Mouse (Mus musculus): ENCODE results near the gene Notch2.

Gene Notch2

DNA sequence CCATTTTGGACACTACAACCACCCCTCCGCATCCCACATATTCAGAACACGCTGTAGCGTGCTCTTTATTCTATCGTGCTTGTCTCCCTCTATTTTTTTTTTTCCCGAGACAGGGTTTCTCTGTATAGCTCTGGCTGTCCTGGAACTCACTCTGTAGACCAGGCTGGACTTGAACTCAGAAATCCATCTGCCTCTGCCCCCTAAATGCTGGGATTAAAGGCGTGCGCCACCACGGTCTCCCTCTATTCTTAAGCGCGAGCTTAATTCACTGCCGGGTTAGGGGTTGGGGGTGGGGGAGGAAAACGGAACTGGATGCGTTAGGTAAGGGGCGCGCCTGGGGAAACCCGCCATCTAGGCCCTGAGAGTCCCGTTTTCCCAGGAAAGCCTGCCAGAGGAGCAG is 147.0 kb downstream of the Notch2 start, which contains the start of gene Adam30:
TSS of gene Adam30 (plus strand) at position 301 of the 400 bp plus-strand sequence.
- DNase-seq: no peak

- no peak for DNase-seq
Measured at GRCm38 (mm10) chr3:98178340-98178739, 165.0 kb downstream of the Notch2 start.

DNA sequence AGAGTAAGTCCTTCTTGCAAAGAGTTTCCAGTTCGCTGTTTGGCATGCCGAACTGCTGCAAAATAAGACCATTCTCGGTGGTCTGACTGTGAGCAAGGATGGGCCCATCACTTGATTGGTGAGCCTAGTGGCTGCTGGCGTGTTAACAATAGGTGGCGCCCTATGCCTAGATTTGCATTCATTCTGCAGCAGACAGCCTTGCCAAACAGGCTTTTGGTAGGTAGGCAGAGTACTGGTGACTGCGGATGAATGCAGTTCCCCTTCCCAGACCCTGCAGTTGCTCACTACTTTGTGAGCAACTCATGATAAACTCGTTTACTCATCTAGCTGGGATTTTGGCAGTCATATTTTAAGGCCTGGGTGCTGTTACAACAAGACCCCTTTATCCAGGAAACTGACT is 167.5 kb downstream of the Notch2 start:
- DNase-seq: no peak

DNA sequence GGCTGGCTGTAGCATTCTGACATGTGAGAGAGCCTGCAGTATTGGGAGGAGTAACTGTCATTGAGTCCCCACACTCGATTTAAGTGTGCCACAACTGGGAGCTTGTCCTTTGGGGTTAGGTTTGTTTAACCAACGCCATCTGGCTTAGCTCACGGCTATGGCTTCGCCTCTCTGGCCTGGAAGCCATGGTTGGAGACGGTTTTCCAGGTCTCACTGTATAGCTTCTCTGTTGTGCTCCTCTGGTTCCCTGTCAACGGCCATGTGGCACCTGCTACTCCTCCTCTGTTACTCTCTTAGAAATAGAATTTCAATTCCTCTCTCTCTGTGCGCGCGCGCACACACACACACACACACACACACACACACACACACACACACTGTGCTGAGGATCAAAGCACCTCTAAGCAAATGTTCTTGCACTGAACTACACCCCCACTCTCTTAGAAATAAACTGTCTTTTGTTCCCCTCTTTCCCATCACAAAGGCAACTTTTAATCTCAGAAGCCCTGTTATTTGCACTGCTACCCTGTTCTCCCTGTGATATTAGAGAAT is 171.9 kb downstream of the Notch2 start:
- no peak for DNase-seq

GRCm38 (mm10) chr3:98187777-98188176 is 174.4 kb downstream of the Notch2 start:
- DNase-seq: no peak

GRCm38 (mm10) chr3:98197711-98198532 is 184.6 kb downstream of the Notch2 start:
- no peak for DNase-seq

DNA sequence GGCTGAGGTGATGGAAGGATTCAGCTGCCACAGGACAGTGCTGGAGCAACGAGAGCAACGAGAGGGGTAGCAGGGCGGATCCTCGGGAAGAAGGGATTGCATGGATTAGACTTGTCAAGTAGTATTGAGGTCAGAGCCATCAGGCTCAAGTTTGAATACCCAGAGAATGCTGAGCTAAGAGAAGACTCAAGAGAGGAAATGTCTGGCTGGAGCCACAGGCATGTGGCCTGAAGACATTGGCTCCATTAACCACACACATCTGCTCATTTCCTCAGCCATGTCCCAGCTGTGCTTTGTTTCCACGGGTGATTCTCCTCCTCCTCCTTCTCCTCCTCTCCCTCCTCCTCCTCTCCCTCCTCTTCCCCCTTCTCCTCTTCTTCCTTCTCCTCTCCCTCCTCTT is 186.4 kb downstream of the Notch2 start:
- DNase-seq: no peak
